Mouse (Mus musculus): Measurements from ENCODE around the gene Gm21988.

DNA sequence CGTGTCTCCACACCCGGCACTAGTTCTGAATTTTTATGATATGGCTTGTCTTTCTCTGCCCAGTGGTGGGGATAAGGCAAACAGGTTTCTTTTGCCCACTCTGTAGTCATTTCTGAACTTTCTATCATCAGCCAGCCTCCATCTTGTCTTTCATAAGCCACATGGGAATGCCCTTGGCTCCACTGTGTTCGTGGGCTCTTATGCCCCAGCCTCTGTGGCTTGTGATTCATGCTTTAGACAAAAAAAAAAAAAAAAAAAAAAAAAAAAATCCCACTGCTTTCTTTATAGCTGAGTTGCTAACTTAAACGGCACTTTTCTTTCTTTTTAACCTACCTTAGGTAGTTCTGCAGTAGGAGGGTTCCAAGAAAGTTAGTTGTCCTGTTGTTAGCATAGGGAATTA lies 47.5 kb downstream of the Gm21988 start:
- TF ChIP-seq CTCF (IDR thresholded peaks at IDR 0.05; ENCODE audit: extremely low read depth, insufficient read length, insufficient replicate concordance, low read depth, low read length) (no peak), POLR2A (IDR thresholded peaks at IDR 0.05; ENCODE audit: low read depth, low read length) (no peak)

Data from small intestine, adult 2 months (tissue).